8 mouse cellular contexts compared by ENCODE assay signal in the genomic region with DNA sequence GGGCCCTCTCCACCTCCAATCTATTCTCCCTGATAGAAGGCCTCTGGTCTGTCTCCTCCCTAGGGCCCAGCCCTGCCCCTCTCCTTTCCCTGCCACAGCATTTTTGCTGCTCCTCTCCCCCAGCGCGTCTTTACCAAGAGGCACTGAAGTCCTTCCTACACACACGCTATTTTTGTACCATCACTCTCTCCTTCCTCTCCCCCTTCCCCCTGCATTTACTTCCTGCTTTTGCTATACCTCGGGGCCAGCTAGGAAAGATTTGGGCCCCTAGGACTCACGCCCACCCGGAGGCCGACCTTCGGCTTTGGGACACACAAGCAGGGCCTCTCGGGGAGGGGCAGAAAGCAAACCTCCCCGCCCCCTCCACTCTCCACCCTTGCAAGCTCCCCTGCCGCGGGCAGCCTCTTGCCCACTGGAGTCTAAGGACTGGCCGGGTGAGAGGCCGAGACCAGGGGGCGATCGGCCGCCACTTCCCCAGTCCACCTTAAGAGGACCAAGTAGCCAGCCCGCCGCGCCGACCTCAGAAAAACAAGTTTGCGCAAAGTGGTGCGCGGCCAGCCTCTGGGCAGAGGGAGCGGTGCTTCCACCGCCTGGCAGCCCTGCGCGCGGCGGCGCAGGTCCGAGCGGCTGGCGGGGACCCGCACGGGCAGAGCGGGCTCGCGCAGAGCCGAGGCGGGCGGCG. TPM values are rescaled to one million over a fixed set of nuclear protein-coding genes. Genes with fewer than 3 reads are reported as not detected.
DNase-seq lines count a peak whose midpoint lies in the region; ATAC-seq and TF ChIP-seq lines count a peak whose summit lies in the region.

A gene (plus strand): TSS at position 377 of the 682 bp plus-strand sequence.

- TF ChIP-seq CTCF in Patski (IDR thresholded peaks at IDR 0.05): no peak
- TF ChIP-seq CTCF in lung, postnatal 0 days (IDR thresholded peaks at IDR 0.05): peak; percentile 20; the same call in 1 of the 2 replicates

- 0% methylated on average over 42 of the region's 43 CpGs for WGBS in hindbrain, embryonic 11.5 days
- WGBS in lung, postnatal 0 days: under 1% methylated on average over 29 of the region's 43 CpGs

- TF ChIP-seq EP300 in lung, postnatal 0 days (IDR thresholded peaks at IDR 0.05): no peak

- H3K4me2 ChIP-seq in hindbrain, embryonic 11.5 days (replicated peaks; ENCODE audit: low read depth, low read length): peak within 1 kb of the TSS; percentile 87
- H3K4me2 ChIP-seq in lung, postnatal 0 days (replicated peaks; ENCODE audit: low read depth, low read length): peak within 1 kb of the TSS; percentile 89

- peak; percentile 48 for ATAC-seq in Patski
- peak; percentile 87 for ATAC-seq in hindbrain, embryonic 11.5 days (ENCODE audit: low FRiP score)
- peak; percentile 79 for ATAC-seq in lung, postnatal 0 days

- no peaks in the 10 kb centered on the region for H3K9me3 ChIP-seq in hindbrain, embryonic 11.5 days (ENCODE audit: control insufficient read depth, low read length)
- H3K9me3 ChIP-seq in lung, postnatal 0 days (ENCODE audit: low read length): no peaks in the 10 kb centered on the region

- in situ Hi-C loops in Patski (cut with MboI; ENCODE audit: low pct_unique_long_range_greater_than_20kb): no loop called here

- POLR2A ChIA-PET in Patski (lab: Charles Lee): interaction anchor here (1.2 kb wide), 1 partner anchor 14 kb away, joined by 3 read pairs; no protein-coding TSS in a partner anchor

- H3K27ac ChIP-seq in hindbrain, embryonic 11.5 days (ENCODE audit: low read depth, low read length): peak within 1 kb of the TSS; percentile 86
- peak within 1 kb of the TSS; percentile 85 for H3K27ac ChIP-seq in lung, postnatal 0 days (ENCODE audit: low read length)

- peaks cover 4% of the 10 kb centered on the region; the same call in 1 of the 2 replicates for H3K4me1 ChIP-seq in hindbrain, embryonic 11.5 days (replicated peaks; ENCODE audit: control insufficient read depth, insufficient read depth, low read length)
- peaks cover 8% of the 10 kb centered on the region; the same call in 1 of the 2 replicates for H3K4me1 ChIP-seq in lung, postnatal 0 days (ENCODE audit: insufficient read depth, low read depth, low read length)

- CTCF ChIA-PET in Patski (lab: Charles Lee): interaction anchor here (1.2 kb wide), 1 partner anchor 61 kb away, joined by 3 read pairs; no protein-coding TSS in a partner anchor

- no peaks in the 10 kb centered on the region for H3K36me3 ChIP-seq in hindbrain, embryonic 11.5 days (ENCODE audit: control insufficient read depth, insufficient read depth, low read length)
- no peaks in the 10 kb centered on the region for H3K36me3 ChIP-seq in lung, postnatal 0 days (ENCODE audit: insufficient read depth, low read length)

- no peak for DNase-seq in Patski (ENCODE audit: low read depth, low spot score)
- DNase-seq in cerebellum, postnatal 36 days: peak; percentile 72 to 74
- peak; percentile 65 to 69 for DNase-seq in frontal cortex, postnatal 25 days (ENCODE audit: low spot score in 2 of 2)
- DNase-seq in hindbrain, embryonic 11.5 days (ENCODE audit: low spot score): peak; percentile 77
- peak; percentile 52 to 65 for DNase-seq in layer of hippocampus, postnatal 25 days (ENCODE audit: extremely low spot score in 1 of 2, low spot score in 1 of 2)
- peak; percentile 77 for DNase-seq in lung, postnatal 0 days (ENCODE audit: low spot score)
- DNase-seq in ovary, postnatal 14 days (ENCODE audit: low spot score): peak; percentile 58
- peak; percentile 7 to 14 for DNase-seq in thymus, postnatal 36 days

- H3K9ac ChIP-seq in hindbrain, embryonic 11.5 days (ENCODE audit: low read depth, low read length): peak within 1 kb of the TSS; percentile 78
- peak within 1 kb of the TSS; percentile 65 for H3K9ac ChIP-seq in lung, postnatal 0 days (replicated peaks; ENCODE audit: low read depth)

- peak within 1 kb of the TSS; percentile 64 for H3K4me3 ChIP-seq in hindbrain, embryonic 11.5 days (ENCODE audit: low read depth, low read length)
- peak within 1 kb of the TSS; percentile 74 for H3K4me3 ChIP-seq in lung, postnatal 0 days (ENCODE audit: low read depth, low read length)

- no peaks in the 10 kb centered on the region for H3K27me3 ChIP-seq in Patski
- no peaks in the 10 kb centered on the region for H3K27me3 ChIP-seq in hindbrain, embryonic 11.5 days (ENCODE audit: control insufficient read depth, insufficient read depth, low read length)
- H3K27me3 ChIP-seq in lung, postnatal 0 days (replicated peaks; ENCODE audit: insufficient read depth, low read length): no peaks in the 10 kb centered on the region

RNA-seq across cellular contexts. Expression of the gene that starts here (rescaled TPM):
- 110 TPM for polyA plus RNA-seq in Patski (2021)
- 17.2 and 18.4 TPM in 2 replicates for polyA plus RNA-seq in hindbrain, embryonic 11.5 days (2014; fragmentation: Nextera tagmentation; extraction: Ambion mirVana)
- 100 to 1,000 TPM; 284 to 286 TPM for total RNA-seq in layer of hippocampus, postnatal 25 days (2021)
- 30.1 and 35.4 TPM in 2 replicates for polyA plus RNA-seq in lung, postnatal 0 days (2015; fragmentation: Nextera tagmentation; extraction: Ambion mirVana)
